Mouse (Mus musculus): ENCODE data around the gene Timeless.
"Not testable (repeated sequence)": the region's sequence is repeated elsewhere in the genome, so short reads cannot be mapped to it uniquely, and the experiment has no call there.

Timeless gene

GRCm38 (mm10) chr10:128231697-128232419 lies at the start of gene Timeless:
Gene Timeless (plus strand): TSS chr10:128232065.
- DNase-seq (ENCODE audit: low spot score) = peak; percentile 86

DNA sequence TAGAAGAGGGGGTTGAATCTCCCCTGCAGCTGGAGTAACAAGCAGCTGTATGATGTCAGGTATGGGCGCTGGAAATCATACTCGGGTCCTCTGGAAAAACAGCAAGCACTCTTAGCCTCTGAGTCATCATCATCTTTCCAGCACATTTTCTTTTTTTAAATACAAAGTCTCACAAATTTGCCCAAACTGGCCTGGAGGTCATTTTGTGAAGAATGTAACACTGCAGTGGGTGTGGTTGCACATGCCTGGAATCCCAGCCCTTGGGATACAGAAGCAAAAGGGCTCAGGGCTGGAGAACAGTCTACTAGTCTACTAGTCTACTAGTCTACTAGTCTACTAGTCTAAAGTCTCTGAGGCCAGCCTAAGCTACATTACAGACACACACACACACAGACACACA lies 47.6 kb upstream of the Timeless start:
- DNase-seq (ENCODE audit: low spot score) = no peak

DNA sequence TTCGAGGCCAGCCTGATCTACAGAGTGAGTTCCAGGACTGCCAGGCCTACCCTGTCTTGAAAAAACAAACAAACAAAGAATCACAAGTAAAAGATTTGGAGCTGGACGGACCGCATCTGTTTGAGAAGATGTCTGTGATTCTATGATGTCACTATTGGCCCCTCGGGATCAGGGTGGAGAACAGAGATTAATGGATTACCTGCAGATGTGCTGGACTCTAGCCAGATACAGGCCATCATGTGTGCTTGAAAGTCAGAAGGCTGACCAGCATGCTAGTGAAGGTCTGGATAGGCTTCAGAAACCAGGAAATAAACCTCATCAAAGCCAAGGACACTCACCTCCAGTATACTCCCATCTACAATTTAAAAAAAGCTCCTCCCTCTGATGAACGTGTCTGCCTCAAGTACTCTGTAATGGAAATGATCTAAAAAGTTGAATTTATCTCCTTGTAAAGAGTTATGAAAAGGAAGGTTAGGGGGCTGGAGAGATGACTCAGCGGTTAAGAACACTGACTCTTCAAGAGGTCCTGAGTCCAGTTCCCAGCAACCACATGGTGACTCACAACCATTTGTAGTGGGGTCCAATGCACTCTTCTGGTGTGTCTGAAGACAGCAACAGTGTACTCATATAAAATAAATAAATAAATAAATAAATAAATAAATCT lies 46.5 kb upstream of the Timeless start:
- DNase-seq (ENCODE audit: low spot score) = no peak

- peak; percentile 94 for DNase-seq (ENCODE audit: low spot score)
Measured at GRCm38 (mm10) chr10:128185959-128186358, 45.9 kb upstream of the Timeless start.

GRCm38 (mm10) chr10:128187181-128187605 lies 44.7 kb upstream of the Timeless start:
- DNase-seq (ENCODE audit: low spot score) = no peak

GRCm38 (mm10) chr10:128188242-128188877 lies 43.5 kb upstream of the Timeless start:
- DNase-seq (ENCODE audit: low spot score) = peak; percentile 89

DNA sequence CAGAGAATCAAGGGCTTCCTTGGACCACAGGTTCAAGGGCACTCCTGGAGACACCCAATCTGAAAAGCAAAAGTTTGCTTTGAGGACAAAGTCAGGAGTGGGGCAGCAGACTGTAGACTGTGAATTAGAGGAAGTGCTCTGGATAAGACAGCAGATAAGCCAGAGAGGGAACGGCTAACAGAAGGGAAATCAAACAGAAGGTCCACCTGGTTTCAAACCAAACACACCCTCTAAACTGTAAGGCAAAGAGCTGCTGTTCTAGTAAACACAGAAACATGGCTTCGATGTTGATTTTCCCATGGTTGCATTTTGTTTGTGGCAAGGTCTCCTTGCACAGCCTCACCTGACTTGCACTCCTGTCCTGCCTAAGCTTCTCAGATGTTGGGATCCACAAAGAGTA lies 40.4 kb upstream of the Timeless start:
- no peak for DNase-seq (ENCODE audit: low spot score)

DNA sequence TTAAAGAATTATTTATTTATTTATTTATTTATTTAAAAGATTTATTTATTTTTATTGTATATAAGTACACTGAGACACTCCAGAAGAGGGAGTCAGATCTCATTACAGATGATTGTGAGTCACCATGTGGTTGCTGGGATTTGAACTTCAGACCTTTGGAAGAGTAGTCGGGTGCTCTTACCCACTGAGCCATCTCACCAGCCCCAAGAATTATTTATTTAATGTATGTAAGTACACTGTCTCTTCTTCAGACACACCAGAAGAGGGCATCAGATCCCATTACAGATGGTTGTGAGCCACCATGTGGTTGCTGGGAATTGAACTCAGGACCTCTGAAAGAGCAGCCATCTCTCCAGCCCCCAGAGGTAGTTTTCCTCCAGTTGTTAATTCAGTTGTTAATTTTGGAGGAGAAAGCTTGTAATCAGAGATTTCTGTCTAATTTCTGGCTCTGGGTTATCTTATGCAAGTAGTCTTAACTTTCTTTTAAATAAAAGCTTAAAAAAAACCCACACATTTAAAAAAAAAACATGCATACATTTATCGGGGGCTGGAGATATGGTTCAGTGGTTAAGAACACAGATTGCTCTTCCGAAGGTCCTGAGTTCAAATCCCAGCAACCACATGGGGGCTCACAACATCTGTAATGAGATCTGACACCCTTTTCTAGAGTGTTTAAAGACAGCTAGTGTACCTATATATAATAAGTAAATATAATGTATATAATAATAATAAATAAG lies 39.7 kb upstream of the Timeless start:
- not testable (repeated sequence) for DNase-seq (ENCODE audit: low spot score)

DNA sequence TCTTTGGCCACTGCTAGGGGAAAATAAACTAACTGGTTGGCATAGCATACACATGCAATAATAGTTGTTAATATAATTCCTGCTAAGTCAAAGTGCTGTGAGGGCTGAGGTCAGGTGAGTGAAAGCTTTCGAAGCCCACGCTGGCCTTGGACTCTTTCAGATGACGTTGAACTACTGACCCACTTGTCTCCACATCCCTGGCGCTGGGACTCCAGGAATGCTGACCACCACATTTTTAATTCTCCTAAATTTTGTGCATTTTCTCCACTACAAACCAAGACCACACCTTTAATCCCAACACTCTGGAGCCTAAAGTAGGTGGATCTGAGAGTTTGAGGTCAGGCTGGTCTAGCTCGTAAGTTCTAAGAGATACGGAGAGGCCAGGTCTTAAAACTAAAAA lies 38.8 kb upstream of the Timeless start:
- no peak for DNase-seq (ENCODE audit: low spot score)

DNA sequence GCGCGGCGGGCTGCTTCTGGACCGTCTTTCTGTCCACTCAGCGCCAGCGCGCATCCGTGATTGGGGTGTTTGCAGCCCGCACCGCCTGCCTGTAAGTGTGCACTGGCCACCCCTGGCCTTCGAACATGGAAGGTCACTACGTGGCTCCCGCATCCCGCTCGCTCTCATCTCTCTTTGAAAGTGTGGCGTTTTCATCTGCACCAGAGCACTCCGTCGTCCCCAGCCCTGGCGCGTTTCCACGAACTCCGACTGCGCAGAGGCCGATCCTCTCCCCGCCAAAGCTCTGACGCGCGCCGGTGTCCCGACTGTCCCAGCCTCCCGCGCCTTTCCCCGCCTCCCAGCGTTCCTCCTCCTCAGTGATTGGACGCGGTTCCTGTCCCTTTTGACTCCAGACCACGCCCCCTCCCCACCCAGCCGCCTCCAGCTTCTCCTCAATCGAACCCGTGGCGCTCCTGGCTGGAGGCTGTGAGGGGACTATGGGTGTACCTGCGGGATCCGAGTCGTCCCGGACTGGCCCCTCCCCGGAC lies 37.8 kb upstream of the Timeless start, which contains the start of gene Gls2:
Gene Gls2 (plus strand): TSS at position 434 of the 527 bp plus-strand sequence.
- peak; percentile 98 for DNase-seq (ENCODE audit: low spot score)

GRCm38 (mm10) chr10:128194551-128195461 lies 37.1 kb upstream of the Timeless start:
- DNase-seq (ENCODE audit: low spot score) = no peak

DNA sequence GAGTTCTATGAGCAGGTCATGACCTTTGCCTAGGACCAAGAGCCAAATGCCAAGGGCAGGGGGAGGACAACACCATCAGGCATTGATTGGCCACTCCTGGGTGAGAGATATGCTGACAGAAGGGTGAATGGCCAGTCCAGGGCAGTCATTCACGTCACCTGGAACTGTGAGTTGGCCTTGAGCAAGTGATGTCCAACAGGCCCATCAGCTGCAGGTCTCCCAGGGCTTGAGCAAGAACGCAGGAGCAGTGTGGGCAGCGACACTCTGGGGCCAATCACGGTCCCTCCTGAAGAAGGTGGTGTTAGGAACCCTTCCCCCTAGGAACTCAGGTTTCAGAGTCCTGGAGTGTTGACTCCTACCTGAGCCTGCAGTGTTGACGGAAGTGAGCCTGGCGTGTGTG lies 30.0 kb upstream of the Timeless start:
- DNase-seq (ENCODE audit: low spot score) = no peak

DNA sequence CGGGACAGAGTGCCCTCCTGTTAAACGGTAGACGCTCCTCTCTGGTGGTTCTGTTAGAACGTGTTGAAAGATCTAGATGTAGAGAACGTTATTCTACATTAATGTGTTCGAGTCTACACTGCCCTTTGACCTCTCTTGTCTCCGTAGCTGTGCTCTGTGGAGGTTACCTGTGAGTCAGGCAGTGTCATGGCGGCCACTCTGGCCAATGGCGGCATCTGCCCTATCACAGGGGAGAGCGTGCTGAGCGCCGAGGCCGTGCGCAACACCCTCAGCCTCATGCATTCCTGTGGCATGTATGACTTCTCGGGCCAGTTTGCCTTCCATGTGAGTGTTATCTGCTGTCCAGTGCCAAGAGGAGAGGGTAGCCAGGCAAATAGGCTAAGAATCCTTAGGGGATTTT lies 26.9 kb upstream of the Timeless start:
- no peak for DNase-seq (ENCODE audit: low spot score)

GRCm38 (mm10) chr10:128208326-128208725 lies 23.5 kb upstream of the Timeless start:
- DNase-seq (ENCODE audit: low spot score) = no peak

GRCm38 (mm10) chr10:128209311-128210009 lies 22.4 kb upstream of the Timeless start:
- DNase-seq (ENCODE audit: low spot score) = no peak

DNA sequence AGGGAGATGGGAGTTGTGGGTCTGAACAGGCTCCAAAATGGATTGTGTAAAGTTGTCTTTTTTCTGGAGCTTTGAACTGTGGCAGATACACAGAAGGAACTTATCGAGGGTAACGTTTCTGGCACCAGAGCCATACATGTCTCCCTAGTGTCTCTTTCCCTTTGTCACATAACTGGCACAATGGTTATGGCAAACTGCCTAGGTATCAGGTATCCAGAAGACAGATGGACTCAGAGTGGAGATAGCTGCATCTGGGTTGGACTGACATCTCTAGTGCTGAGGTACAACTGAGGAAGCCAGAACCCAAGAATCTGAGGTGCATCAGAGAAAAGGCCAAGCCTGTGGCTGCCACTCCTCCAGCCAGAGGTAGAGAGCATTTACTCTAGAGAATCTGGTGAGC lies 21.7 kb upstream of the Timeless start:
- DNase-seq (ENCODE audit: low spot score) = no peak

GRCm38 (mm10) chr10:128210954-128211353 lies 20.9 kb upstream of the Timeless start:
- DNase-seq (ENCODE audit: low spot score) = no peak

DNA sequence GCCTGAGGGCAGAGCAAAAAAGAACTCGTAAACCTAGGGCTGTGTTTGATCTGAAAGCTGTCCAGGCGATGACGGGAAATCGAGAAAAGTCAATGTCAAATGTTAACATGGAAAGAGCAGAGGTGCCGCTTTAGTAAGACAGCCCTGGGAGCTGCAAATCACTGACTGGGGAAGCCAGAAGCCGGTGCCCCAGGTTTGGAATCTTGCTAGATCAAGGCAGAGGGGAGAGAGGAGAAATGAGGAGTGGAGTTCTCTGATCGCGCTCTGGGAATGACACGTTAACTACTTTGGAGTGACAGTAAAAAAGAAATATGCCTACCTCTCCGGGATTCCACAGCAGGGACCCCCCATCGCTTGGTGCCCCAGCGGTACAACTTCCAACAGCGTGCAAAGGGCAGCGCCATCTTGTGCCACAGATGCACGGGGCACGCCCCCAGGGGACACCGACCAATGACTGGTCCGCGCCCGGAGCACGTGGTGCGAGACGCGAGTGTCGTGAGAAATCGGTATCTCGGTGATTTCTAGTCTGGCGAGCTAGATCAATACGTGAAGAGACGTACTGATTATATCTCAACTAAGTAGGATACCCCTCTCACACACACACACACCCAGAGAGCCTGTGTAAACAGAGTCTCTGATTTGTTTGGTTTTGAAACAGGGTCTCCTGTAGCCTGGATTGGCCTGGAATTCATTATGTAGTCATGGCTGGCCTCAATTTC lies 20.3 kb upstream of the Timeless start, which contains the start of gene Spryd4:
Gene Spryd4 (minus strand): TSS at position 418 of the 719 bp plus-strand sequence.
- DNase-seq (ENCODE audit: low spot score) = peak; percentile 96

DNA sequence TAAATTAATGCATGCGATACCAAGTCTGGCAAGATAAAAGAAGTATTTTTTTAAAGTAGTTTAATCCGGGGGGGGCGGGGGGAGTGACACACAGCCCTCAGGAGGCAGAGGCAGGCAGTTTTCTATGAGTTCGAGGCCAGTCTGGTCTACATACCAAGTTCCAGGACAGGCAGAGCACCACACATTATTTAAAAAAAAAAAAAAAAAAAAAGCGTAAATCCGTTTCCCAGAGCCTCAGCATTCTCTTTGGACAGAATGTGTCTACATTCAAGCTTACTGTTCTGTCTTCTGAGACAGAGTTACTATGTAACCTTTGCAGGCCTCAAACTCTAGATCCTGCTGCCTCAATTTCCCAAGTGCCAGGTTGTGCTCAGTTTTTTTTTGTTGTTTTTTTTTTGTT lies 19.7 kb upstream of the Timeless start:
- DNase-seq (ENCODE audit: low spot score) = no peak
